Comparison of ENCODE assay signal across 18 mouse cellular contexts in the genomic region with DNA sequence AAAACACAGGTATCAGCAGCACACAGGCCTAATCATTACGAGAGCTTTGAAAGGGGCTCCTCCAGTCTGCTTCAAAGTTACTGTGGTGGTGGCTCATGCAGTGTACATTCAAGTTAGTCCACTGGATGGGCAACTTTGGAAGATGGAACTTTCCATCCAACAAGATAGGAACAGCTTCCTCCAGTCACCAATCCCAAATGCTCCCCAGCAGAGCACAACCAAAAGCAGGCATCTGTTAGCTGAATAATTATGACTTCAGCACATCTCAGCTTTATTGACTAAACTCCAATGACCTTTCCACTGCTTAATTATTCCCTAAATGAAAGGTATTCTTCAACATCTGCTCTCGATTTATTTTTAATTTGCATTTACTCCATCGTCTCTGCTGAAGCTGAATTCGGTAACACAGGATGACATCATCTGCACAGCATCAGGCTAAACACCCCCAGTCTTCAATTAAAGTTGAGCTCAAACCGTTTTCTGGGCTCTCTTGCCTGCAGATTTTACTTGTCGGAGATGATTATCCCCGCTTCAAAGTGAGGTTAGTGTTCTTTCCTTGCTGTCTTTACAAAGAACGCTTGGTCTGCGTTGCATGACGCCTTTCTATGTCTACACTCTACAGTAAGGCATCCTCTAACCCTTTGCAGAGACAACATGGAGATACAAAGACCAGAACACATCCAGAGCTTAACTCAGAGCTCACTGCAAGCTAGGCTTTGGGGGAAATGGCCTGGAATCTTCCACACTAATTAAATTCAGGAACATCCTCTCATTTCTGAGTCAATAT. TPM values are rescaled to one million over a fixed set of nuclear protein-coding genes. Genes with fewer than 3 reads are reported as not detected.
DNase-seq lines count a peak whose midpoint lies in the region; ATAC-seq and TF ChIP-seq lines count a peak whose summit lies in the region.
"Had no signal": no experiment of that assay in that cellular context is flagged by ENCODE, and none has a peak within 500 bp of the region (broad histone marks: within the 10 kb centered on the region; RNA-seq: fewer than 3 reads in every experiment).

No protein-coding gene starts in this region.

- TF ChIP-seq POLR2A in limb, embryonic 14.5 days (IDR thresholded peaks at IDR 0.05; ENCODE audit: borderline replicate concordance, extremely low read depth, insufficient read depth, insufficient read length), result no peak

- H3K27me3 ChIP-seq in heart, embryonic 12.5 days (replicated peaks), result no peaks in the 10 kb centered on the region
- no peaks in the 10 kb centered on the region for H3K27me3 ChIP-seq in midbrain, embryonic 13.5 days
- no peaks in the 10 kb centered on the region for H3K27me3 ChIP-seq in midbrain, embryonic 14.5 days (ENCODE audit: control insufficient read depth, insufficient read depth, low read length)
- H3K27me3 ChIP-seq in embryonic facial prominence, embryonic 12.5 days, result no peaks in the 10 kb centered on the region
- H3K27me3 ChIP-seq in limb, embryonic 14.5 days (ENCODE audit: control insufficient read depth, insufficient read depth, low read length), result no peaks in the 10 kb centered on the region
- H3K27me3 ChIP-seq: hindbrain, embryonic 15.5 days; lung, embryonic 15.5 days had no signal

- no peak overlapping the region for H3K4me2 ChIP-seq in heart, embryonic 12.5 days
- H3K4me2 ChIP-seq in midbrain, embryonic 13.5 days (replicated peaks), result no peak overlapping the region
- H3K4me2 ChIP-seq in midbrain, embryonic 14.5 days (ENCODE audit: low read length), result no peak overlapping the region
- H3K4me2 ChIP-seq in embryonic facial prominence, embryonic 12.5 days (replicated peaks), result no peak overlapping the region
- H3K4me2 ChIP-seq in limb, embryonic 14.5 days (replicated peaks; ENCODE audit: low read depth, low read length, severe bottlenecking), result no peak overlapping the region
- H3K4me2 ChIP-seq: hindbrain, embryonic 15.5 days; liver, embryonic 11.5 days; lung, embryonic 15.5 days had no signal

- no peaks in the 10 kb centered on the region for H3K9me3 ChIP-seq in heart, embryonic 12.5 days (replicated peaks)
- H3K9me3 ChIP-seq in midbrain, embryonic 13.5 days, result no peaks in the 10 kb centered on the region
- H3K9me3 ChIP-seq in midbrain, embryonic 14.5 days (ENCODE audit: control insufficient read depth, low read length), result no peaks in the 10 kb centered on the region
- H3K9me3 ChIP-seq in embryonic facial prominence, embryonic 12.5 days, result no peaks in the 10 kb centered on the region
- 0 out of 2 replicates have a peak, but pooled peaks cover 3% of the 10 kb centered on the region for H3K9me3 ChIP-seq in limb, embryonic 14.5 days (ENCODE audit: control insufficient read depth, low read length)
- H3K9me3 ChIP-seq: hindbrain, embryonic 15.5 days; lung, embryonic 15.5 days had no signal

- 69% methylated on average over 10 of the region's 10 CpGs for WGBS in heart, embryonic 12.5 days
- 82% methylated on average over 10 of the region's 10 CpGs for WGBS in midbrain, embryonic 13.5 days
- WGBS in midbrain, embryonic 14.5 days, result 80% methylated on average over 10 of the region's 10 CpGs
- 47% methylated on average over 10 of the region's 10 CpGs for WGBS in embryonic facial prominence, embryonic 12.5 days
- 36% methylated on average over 10 of the region's 10 CpGs for WGBS in limb, embryonic 14.5 days

- peaks cover 26% of the 10 kb centered on the region for H3K4me1 ChIP-seq in heart, embryonic 12.5 days (replicated peaks)
- no peaks in the 10 kb centered on the region; the same call in 1 of the 2 replicates for H3K4me1 ChIP-seq in midbrain, embryonic 13.5 days (replicated peaks)
- H3K4me1 ChIP-seq in midbrain, embryonic 14.5 days (ENCODE audit: control insufficient read depth, insufficient read depth, low read length), result no peaks in the 10 kb centered on the region
- H3K4me1 ChIP-seq in embryonic facial prominence, embryonic 12.5 days, result peaks cover 14% of the 10 kb centered on the region
- no peaks in the 10 kb centered on the region; the same call in 1 of the 2 replicates for H3K4me1 ChIP-seq in limb, embryonic 14.5 days (ENCODE audit: control insufficient read depth, insufficient read depth, low read length)
- H3K4me1 ChIP-seq: hindbrain, embryonic 15.5 days had no signal

- peak; percentile 45 for DNase-seq in heart, adult 11 months
- no peak for DNase-seq in midbrain, embryonic 14.5 days
- peak; percentile 27 for DNase-seq in limb, embryonic 14.5 days (ENCODE audit: low spot score)
- no peak for DNase-seq in left cerebral cortex, adult 18-20 months (ENCODE audit: low spot score in 2 of 2)
- DNase-seq: adrenal gland, postnatal 10 days; cerebellum, postnatal 14 days; heart, adult 2 months; kidney, adult 11 months; kidney, postnatal 25 days; thymus, postnatal 36 days had no signal

- H3K36me3 ChIP-seq in heart, embryonic 12.5 days, result peaks cover 4% of the 10 kb centered on the region
- H3K36me3 ChIP-seq in midbrain, embryonic 13.5 days, result no peaks in the 10 kb centered on the region
- no peaks in the 10 kb centered on the region for H3K36me3 ChIP-seq in midbrain, embryonic 14.5 days (ENCODE audit: control insufficient read depth, insufficient read depth, low read length)
- H3K36me3 ChIP-seq in embryonic facial prominence, embryonic 12.5 days, result 0 out of 2 replicates have a peak, but pooled peaks cover 5% of the 10 kb centered on the region
- H3K36me3 ChIP-seq in limb, embryonic 14.5 days (ENCODE audit: control insufficient read depth, insufficient read depth, low read length), result no peaks in the 10 kb centered on the region
- H3K36me3 ChIP-seq: hindbrain, embryonic 15.5 days; lung, embryonic 15.5 days had no signal

- ATAC-seq in heart, embryonic 12.5 days (ENCODE audit: insufficient number of reproducible peaks, low FRiP score), result no peak
- ATAC-seq in midbrain, embryonic 13.5 days, result 0 out of 2 replicates have a peak, but pooled peaks have one; percentile 20
- ATAC-seq in midbrain, embryonic 14.5 days (ENCODE audit: low FRiP score, low TSS enrichment), result no peak
- ATAC-seq in embryonic facial prominence, embryonic 12.5 days (ENCODE audit: insufficient number of reproducible peaks, insufficient read depth, low FRiP score, low TSS enrichment), result peak; percentile 38; the same call in 1 of the 2 replicates
- ATAC-seq in limb, embryonic 14.5 days (ENCODE audit: low FRiP score, low read depth), result peak; percentile 45; the same call in 1 of the 2 replicates
- ATAC-seq: CD4-positive, CD25-positive, alpha-beta regulatory T cell, adult 4 months had no signal

- H3K4me3 ChIP-seq in heart, embryonic 12.5 days, result no peak overlapping the region
- no peak overlapping the region for H3K4me3 ChIP-seq in midbrain, embryonic 13.5 days (replicated peaks)
- H3K4me3 ChIP-seq in midbrain, embryonic 14.5 days (replicated peaks; ENCODE audit: low read depth, low read length), result no peak overlapping the region
- no peak overlapping the region for H3K4me3 ChIP-seq in embryonic facial prominence, embryonic 12.5 days
- H3K4me3 ChIP-seq in limb, embryonic 14.5 days (replicated peaks; ENCODE audit: low read length), result no peak overlapping the region
- H3K4me3 ChIP-seq: heart, adult 2 months; hindbrain, embryonic 15.5 days; left cerebral cortex, adult 2 months; lung, embryonic 15.5 days had no signal

- H3K9ac ChIP-seq in heart, embryonic 12.5 days, result no peak overlapping the region
- no peak overlapping the region for H3K9ac ChIP-seq in midbrain, embryonic 13.5 days (replicated peaks)
- no peak overlapping the region for H3K9ac ChIP-seq in midbrain, embryonic 14.5 days (replicated peaks; ENCODE audit: low read length)
- no peak overlapping the region for H3K9ac ChIP-seq in embryonic facial prominence, embryonic 12.5 days
- no peak overlapping the region for H3K9ac ChIP-seq in limb, embryonic 14.5 days (ENCODE audit: low read depth, low read length, severe bottlenecking)
- H3K9ac ChIP-seq: hindbrain, embryonic 15.5 days; lung, embryonic 15.5 days had no signal

- H3K27ac ChIP-seq in heart, embryonic 12.5 days (ENCODE audit: poor library complexity, severe bottlenecking), result no peak overlapping the region
- H3K27ac ChIP-seq in midbrain, embryonic 13.5 days, result no peak overlapping the region
- H3K27ac ChIP-seq in midbrain, embryonic 14.5 days (replicated peaks; ENCODE audit: low read depth, low read length), result no peak overlapping the region
- peak overlapping the region; percentile 60; the same call in 1 of the 2 replicates for H3K27ac ChIP-seq in embryonic facial prominence, embryonic 12.5 days
- no peak overlapping the region for H3K27ac ChIP-seq in limb, embryonic 14.5 days (replicated peaks; ENCODE audit: low read depth, low read length)
- H3K27ac ChIP-seq: heart, adult 2 months; hindbrain, embryonic 15.5 days; left cerebral cortex, adult 2 months; lung, embryonic 15.5 days had no signal

RNA-seq across cellular contexts. Expression of gene Utrn, which starts 20.6 kb away (rescaled TPM):
- 66.8 and 69.2 TPM in 2 replicates for polyA plus RNA-seq in heart, embryonic 12.5 days (2016; fragmentation: Nextera tagmentation; extraction: Ambion mirVana)
- polyA plus RNA-seq in midbrain, embryonic 13.5 days (2015; fragmentation: Nextera tagmentation; extraction: Ambion mirVana), result 21.9 and 23.6 TPM in 2 replicates
- 10.6 and 19.1 TPM in 2 replicates for polyA plus RNA-seq in midbrain, embryonic 14.5 days (2014; fragmentation: Nextera tagmentation; extraction: Ambion mirVana)
- polyA plus RNA-seq in embryonic facial prominence, embryonic 12.5 days (2016; fragmentation: Nextera tagmentation; extraction: Ambion mirVana), result 78.8 and 81.7 TPM in 2 replicates
- polyA plus RNA-seq in limb, embryonic 14.5 days (2012; rRNA removed), result 34.1 and 36.9 TPM in 2 replicates
- 76.0 and 82.2 TPM in 2 replicates for polyA plus RNA-seq in limb, embryonic 14.5 days (2014; fragmentation: Nextera tagmentation; extraction: Ambion mirVana)
- total RNA-seq in left cerebral cortex, adult 18-20 months (2021), result 10 to 100 TPM; 61.6 to 69.4 TPM

Comparison
In these comparisons a context has a peak if more than half of its experiments do, and no peak if none do; other contexts are left out.
1. ATAC-seq: peak in midbrain, embryonic 13.5 days (single experiment), embryonic facial prominence, embryonic 12.5 days (single experiment) and limb, embryonic 14.5 days (single experiment); none in heart, embryonic 12.5 days (single experiment) and midbrain, embryonic 14.5 days (single experiment).
2. DNase-seq: peak in heart, adult 11 months (single experiment) and limb, embryonic 14.5 days (single experiment); none in midbrain, embryonic 14.5 days (single experiment) and left cerebral cortex, adult 18-20 months (0 of 2).